Mouse (Mus musculus): ENCODE data around the gene Bco1.

The Bco1 gene

DNA sequence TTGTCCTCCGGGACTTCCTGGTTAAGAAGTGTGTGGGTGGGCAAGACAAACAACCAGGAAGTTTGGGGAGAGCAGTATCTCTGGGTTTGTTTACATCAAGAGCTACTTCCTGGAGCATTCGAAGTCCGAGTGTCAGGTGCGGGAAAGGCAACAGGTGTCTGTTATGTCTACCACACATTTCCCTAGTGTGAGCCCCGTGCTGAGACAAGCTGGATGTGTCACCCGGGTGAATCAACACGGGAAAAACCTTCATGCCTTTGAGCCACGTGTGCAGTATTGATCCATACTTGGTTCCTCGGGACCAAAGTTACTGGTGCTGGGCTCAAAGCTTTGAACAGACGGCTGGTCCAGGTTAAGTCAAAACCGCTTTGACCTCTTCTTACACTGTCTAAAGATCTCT, 41.7 kb downstream of the Bco1 start:
- no peak for DNase-seq (ENCODE audit: low spot score in 2 of 2)

GRCm38 (mm10) chr8:117148520-117148919, 52.9 kb downstream of the Bco1 start:
- DNase-seq (ENCODE audit: low spot score in 2 of 2) = no peak

DNA sequence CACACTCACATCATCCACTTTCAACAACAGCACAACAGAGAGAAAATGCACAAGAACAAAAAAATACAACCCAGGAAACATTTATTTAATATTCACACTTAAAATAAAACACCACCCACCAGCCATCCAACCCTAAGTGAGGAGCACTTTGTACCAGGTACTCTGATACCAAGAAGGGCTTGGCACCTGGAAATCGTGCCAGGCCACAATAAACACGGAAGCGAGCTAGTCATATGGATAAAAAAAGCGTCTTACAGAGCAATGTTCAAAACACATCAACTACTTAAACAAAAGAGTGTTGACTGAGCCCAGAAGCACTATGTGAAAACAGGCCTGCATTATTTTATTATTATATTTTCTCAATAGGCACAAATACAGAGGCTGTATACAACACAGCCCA, 60.5 kb downstream of the Bco1 start:
- DNase-seq (ENCODE audit: low spot score in 2 of 2) = no peak

DNA sequence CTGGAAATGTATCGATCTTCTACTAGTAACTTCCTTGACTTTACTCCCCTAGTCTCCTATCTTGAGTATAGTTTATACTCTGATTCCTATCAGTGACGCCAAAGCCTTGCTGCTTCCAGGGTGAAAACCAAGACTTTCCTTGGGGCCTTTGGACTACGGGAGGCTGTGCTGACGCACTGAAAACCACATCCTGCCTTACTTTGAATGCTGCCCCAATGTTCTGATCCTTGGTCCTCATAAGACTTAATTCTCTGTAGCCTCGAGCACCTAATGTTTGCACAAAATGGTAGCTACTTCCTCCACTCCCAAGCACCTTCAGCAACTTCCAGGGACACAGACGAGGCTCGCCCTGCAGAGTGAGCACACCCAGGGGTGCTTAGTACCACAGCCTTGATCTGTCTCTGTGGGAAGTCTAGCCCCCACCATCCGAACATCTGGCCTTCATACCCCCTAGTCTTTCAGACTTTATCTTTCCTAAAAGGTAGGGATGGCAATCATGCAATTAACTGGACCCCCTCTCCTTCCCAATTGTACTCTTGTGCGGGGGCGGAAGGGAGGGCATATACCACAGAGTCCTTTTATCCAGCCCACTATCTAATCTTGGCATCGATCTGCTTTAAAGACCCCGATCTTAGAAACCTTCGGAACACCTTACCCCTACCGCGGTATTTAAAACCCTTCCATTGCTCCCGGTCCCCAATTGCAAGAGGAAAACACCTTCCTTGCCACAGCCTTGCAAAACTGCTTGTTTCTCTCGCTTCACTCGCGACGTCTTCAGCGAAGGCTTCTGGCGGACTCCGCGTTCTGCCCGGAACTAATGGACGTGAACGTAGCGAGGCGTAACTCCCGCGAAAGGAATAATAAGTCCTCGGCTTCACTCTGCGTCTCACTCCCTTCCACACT, 61.5 kb downstream of the Bco1 start:
- DNase-seq (ENCODE audit: low spot score in 2 of 2) = no peak

DNA sequence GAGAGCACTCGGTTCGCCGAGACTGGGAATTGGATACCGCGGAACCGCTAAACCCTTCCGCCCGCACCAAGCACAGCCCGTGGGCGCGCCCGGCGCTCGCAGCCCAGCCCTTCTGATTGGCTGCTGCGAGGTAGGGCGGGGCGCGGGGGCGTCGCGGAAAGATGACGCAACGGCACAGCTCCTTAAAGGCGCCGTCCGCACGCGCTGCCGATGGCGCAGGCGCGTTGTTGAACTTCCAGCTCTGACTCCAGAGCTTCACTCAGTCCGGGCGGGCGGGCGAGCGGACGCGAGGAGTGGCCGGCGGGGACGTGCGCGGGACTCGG, 62.1 kb downstream of the Bco1 start:
- DNase-seq (ENCODE audit: low spot score in 2 of 2) = peak; percentile 95 to 97

DNA sequence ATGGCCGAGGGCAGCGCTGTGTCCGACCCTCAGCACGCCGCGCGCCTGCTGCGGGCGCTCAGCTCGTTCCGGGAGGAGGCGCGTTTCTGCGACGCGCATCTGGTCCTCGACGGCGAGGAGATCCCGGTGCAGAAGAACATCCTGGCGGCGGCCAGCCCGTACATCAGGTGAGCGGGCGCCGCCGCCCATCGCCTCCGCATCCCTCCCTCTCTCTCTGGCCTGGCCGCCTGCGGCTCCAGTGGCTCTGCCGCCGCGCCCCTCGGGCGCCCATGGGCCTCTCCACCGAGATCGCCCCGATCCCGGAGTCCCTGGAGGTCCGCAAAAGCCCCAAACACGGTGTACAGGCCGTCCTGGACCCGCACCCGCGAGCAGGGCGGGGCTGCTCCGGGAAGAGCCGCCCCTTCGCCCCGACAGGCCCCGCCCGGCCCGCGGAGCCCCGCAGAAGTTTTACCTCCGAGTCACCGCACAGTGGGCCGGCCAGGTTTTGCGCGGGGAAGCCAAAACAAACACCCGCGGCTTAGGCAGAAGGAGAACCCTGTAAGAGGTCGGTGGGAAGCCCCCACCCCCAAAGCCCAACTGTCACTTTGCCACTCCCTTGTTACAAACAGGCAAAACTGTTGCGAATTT, 62.6 kb downstream of the Bco1 start, which contains the start of gene Gan:
TSS of gene Gan (plus strand) at position 1 of the 627 bp plus-strand sequence.
- no peak for DNase-seq (ENCODE audit: low spot score in 2 of 2)

DNA sequence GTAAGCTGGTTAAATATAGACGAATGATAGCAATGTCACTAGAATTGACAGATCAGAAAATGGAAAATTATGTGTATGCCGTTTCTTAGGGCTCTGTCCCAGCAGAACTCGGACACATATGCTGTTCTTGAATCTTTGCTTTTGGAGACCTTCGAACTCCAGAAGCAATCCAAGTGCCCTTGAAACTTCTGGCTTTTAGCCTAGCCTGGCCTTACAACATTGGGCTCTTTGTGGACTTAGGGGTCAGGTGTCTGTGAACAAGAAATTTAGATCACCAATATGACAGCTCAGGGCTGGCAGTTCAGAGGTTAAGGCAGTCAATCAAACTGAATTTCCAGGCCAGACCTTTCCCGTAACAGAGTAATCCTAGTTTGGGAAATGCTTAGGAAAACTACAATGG, 63.4 kb downstream of the Bco1 start:
- no peak for DNase-seq (ENCODE audit: low spot score in 2 of 2)

GRCm38 (mm10) chr8:117164912-117165311, 69.3 kb downstream of the Bco1 start:
- no peak for DNase-seq (ENCODE audit: low spot score in 2 of 2)

DNA sequence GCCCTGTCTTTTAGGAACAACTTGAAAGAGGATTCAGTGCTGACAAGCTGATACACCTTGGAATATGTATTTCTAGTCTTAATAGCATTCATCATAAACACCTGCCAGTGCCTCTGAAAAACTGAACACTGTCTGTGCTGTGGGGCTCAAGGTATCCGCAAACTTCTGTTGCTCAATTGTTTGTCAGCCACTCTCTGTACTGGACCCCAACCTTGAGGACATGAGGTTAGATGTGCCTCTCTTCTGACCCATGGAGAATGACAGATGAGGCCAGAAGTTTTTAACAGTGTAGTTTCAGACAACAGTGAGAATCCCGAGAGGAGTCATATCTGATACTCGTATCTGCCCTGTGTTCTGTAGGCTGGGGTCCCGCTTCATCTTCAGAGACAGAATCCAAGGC, 69.9 kb downstream of the Bco1 start:
- no peak for DNase-seq (ENCODE audit: low spot score in 2 of 2)

GRCm38 (mm10) chr8:117166515-117166914, 70.9 kb downstream of the Bco1 start:
- no peak for DNase-seq (ENCODE audit: low spot score in 2 of 2)

GRCm38 (mm10) chr8:117167243-117167883, 71.7 kb downstream of the Bco1 start:
- DNase-seq (ENCODE audit: low spot score in 2 of 2) = no peak

GRCm38 (mm10) chr8:117168378-117168777, 72.7 kb downstream of the Bco1 start:
- no peak for DNase-seq (ENCODE audit: low spot score in 2 of 2)

DNA sequence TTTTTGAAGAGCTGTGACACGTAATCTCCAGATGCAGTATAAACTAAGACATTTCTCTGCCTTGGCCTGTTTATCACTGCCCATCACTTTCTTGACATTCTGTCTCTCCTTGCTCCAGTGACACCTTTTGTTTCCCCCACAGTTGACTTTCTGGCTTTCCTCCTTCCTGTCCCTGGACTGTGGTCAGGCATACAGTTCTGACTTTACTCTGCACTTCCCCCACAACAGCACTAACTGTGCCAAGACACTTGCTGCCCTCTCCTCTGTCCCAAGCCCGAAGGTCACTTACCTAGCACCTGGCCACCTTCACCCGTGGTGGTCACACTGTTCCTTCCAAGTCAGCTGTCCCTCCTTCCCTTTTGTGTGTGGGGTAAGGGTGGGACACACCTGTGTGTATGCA, 76.2 kb downstream of the Bco1 start:
- no peak for DNase-seq (ENCODE audit: low spot score in 2 of 2)

GRCm38 (mm10) chr8:117172904-117173303, 77.2 kb downstream of the Bco1 start:
- DNase-seq (ENCODE audit: low spot score in 2 of 2) = no peak

DNA sequence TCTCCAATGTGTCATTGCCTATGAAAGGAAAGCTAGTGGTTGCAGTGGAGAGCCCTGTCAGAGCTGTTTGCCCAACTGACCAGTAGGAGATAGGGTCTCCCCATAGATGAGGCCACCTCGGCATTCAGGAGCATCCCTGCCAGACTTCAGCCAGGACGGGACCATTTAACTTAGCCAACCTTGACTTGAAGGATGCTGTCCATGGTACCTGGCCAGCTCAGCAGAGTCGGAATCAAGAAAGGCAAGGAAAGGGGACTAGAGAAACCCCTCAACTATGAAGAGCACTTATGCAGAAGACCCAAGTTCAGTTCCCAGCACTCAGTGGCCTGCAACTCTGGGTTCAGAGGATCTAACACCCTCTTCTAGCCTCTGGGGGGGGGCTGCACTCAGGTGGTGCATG, 78.0 kb downstream of the Bco1 start:
- DNase-seq (ENCODE audit: low spot score in 2 of 2) = no peak

DNA sequence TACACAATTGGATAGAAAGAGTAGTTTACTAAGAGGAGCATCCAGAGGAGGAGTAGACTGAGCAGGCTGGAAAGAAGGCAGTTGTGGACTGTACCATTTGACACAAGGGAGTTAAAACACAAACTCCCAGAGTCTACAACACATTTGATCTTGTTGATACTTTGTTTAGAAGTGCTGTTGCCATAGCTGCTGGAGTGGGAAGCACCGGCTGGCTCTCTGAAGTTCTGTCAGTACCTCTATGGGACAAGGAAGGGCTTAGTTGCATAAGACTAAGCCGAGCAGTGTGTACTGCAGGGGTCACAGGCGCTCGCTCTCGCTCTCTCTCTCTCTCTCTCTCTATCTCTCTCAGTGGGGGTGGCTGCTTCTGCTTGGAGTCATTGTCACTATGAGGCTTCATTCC, 78.9 kb downstream of the Bco1 start:
- DNase-seq (ENCODE audit: low spot score in 2 of 2) = no peak

- no peak for DNase-seq (ENCODE audit: low spot score in 2 of 2)
These were observed 80.7 kb downstream of the Bco1 start for GRCm38 (mm10) chr8:117176308-117176707.

DNA sequence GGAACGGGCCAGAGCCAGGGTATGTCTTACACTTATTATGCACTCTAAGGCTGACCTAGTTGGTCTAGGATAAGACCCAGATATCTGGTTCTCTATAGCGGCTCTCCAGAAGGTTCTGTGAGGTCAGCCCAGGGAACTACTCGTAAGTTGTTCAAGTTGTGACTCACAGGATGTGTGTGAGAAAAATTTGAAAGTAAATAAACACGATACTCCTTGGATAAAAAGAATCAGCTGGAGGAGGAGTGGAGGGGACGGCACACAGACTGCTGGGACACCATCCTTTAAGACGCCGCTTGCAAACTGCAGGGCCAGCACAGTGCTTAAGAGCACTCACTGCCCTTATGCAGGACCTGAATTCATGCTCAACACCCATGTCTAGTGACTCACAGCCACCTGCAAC, 81.6 kb downstream of the Bco1 start:
- no peak for DNase-seq (ENCODE audit: low spot score in 2 of 2)

GRCm38 (mm10) chr8:117178039-117178438, 82.4 kb downstream of the Bco1 start:
- DNase-seq (ENCODE audit: low spot score in 2 of 2) = no peak

- no peak for DNase-seq (ENCODE audit: low spot score in 2 of 2)
These were observed 83.0 kb downstream of the Bco1 start for GRCm38 (mm10) chr8:117178676-117179075.

DNA sequence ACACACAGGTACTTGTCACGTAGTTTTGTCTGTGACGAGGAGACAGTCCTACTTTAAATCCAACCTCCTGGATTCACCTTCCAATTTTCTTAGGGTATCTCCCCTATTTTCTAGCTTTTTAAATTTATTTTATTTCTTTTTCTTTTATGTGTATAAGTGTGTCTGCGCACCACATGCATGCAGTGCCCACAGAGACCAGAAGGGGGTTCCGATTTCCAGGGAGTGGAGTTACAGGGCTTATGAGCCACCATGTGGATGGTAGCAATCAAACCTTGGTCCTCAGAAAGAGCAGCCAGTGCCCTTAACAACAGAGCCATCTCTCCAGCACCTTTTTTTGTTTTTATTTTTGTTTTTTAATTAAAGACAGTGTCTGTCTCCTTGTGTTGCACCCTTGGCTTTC, 87.1 kb downstream of the Bco1 start:
- no peak for DNase-seq (ENCODE audit: low spot score in 2 of 2)

Data from frontal cortex, postnatal 14 days (tissue).